Mouse (Mus musculus) neutrophil, adult 5-6 weeks (primary cell): ENCODE results near the gene Iqcc. TPM values are rescaled to one million over a fixed set of nuclear protein-coding genes. Genes with fewer than 3 reads are reported as not detected.

ENCODE experiments used
- total RNA-seq: library from RNA; stranded (forward); fragments of 200-1000 nt; gene quantifications from 2 replicates; pipeline ENCODE4 v1.2.3, GENCODE M21; 2017

Gene Iqcc
- total RNA-seq, 1 experiment from 2014 or later = 27.5 TPM

Other genes starting within 250 kb of the Iqcc start
- gene Zbtb8a, start 241.0 kb downstream of the Iqcc start, total RNA-seq = 2.3 and 3.3 TPM in 2 replicates
- not detected in 2 replicates for gene Zbtb8b, start 178.2 kb downstream of the Iqcc start, total RNA-seq
- 94.7 and 122 TPM in 2 replicates for gene Bsdc1, start 157.5 kb downstream of the Iqcc start, total RNA-seq
- not detected in 2 replicates for gene Tssk3, start 128.1 kb downstream of the Iqcc start, total RNA-seq
- gene Fam229a, start 127.9 kb downstream of the Iqcc start, total RNA-seq = not detected in 2 replicates
- gene Marcksl1, start 105.5 kb downstream of the Iqcc start, total RNA-seq = 97.5 and 100 TPM in 2 replicates
- 81.6 and 87.7 TPM in 2 replicates for gene Hdac1, start 76.4 kb downstream of the Iqcc start, total RNA-seq
- gene Lck, start 45.5 kb downstream of the Iqcc start, total RNA-seq = 54.2 and 70.1 TPM in 2 replicates
- 0.98 TPM in 1 of 2 replicates, not detected in the other for gene Fam167b, start 40.5 kb downstream of the Iqcc start, total RNA-seq
- 72.7 and 74.6 TPM in 2 replicates for gene Eif3i, start 18.5 kb downstream of the Iqcc start, total RNA-seq
- gene Tmem234, start 18.4 kb downstream of the Iqcc start, total RNA-seq = 164 TPM in 2 replicates
- 0.49 and 3.8 TPM in 2 replicates for gene Dcdc2b, start 4.8 kb downstream of the Iqcc start, total RNA-seq
- gene Ccdc28b, start 4.8 kb upstream of the Iqcc start, total RNA-seq = 42.6 and 53.2 TPM in 2 replicates
- 39.2 and 41.5 TPM in 2 replicates for gene Txlna, start 22.0 kb upstream of the Iqcc start, total RNA-seq
- 23.9 and 27.9 TPM in 2 replicates for gene Kpna6, start 53.7 kb upstream of the Iqcc start, total RNA-seq
- gene Tmem39b, start 77.7 kb upstream of the Iqcc start, total RNA-seq = 4.4 and 5.0 TPM in 2 replicates
- 102 and 104 TPM in 2 replicates for gene Khdrbs1, start 123.2 kb upstream of the Iqcc start, total RNA-seq
- gene Ptp4a2, start 192.1 kb upstream of the Iqcc start, total RNA-seq = 328 and 348 TPM in 2 replicates